Mouse (Mus musculus) midbrain, embryonic 11.5 days (tissue): ENCODE measurements at regions not wholly inside any gene's neighbourhood (a gene's known extent, or its start where the extent isn't known, plus 50 kb on each side); places are given as distances from the start of the nearest gene placed in this dataset.

Experiments
- ATAC-seq: fragments of 200-750 bp; cut with Nextera tagmentation; 2 replicates; pipeline ENCODE4 v1.8.0; 2017; ENCODE audit warnings: moderate TSS enrichment, moderate library complexity; ENCODE audit not compliant: low FRiP score
- DNase-seq: peaks from one replicate; pipeline ENCODE4 v3.0.0; 2015; ENCODE audit warnings: low spot score; ENCODE audit errors: missing footprints
- H3K27ac ChIP-seq: fragments of 300-500 bp; sonication (generic); 2 replicates; pipeline ENCODE4 v1.5.1; 2014; ENCODE audit warnings: low read depth, low read length
- H3K27me3 ChIP-seq: fragments of 300-500 bp; sonication (generic); 2 replicates; pipeline ENCODE4 v1.6.1; 2014; ENCODE audit warnings: mild to moderate bottlenecking, low read length, moderate library complexity, mixed read lengths; ENCODE audit not compliant: control insufficient read depth, insufficient read depth
- H3K36me3 ChIP-seq: fragments of 300-500 bp; sonication (generic); 2 replicates; pipeline ENCODE4 v1.6.1; 2014; ENCODE audit warnings: mild to moderate bottlenecking, low read length, moderate library complexity, mixed read lengths; ENCODE audit not compliant: control insufficient read depth, insufficient read depth
- H3K4me1 ChIP-seq: fragments of 300-500 bp; sonication (generic); 2 replicates; pipeline ENCODE4 v1.6.1; 2014; ENCODE audit warnings: low read length; ENCODE audit not compliant: control insufficient read depth, insufficient read depth
- H3K4me2 ChIP-seq: fragments of 300-500 bp; sonication (generic); 2 replicates; pipeline ENCODE4 v1.6.1; 2014; ENCODE audit warnings: mild to moderate bottlenecking, moderate library complexity
- H3K4me3 ChIP-seq: fragments of 300-500 bp; sonication (generic); 2 replicates; pipeline ENCODE4 v1.5.1; 2014; ENCODE audit warnings: low read depth, low read length
- H3K9ac ChIP-seq: fragments of 300-500 bp; sonication (generic); 2 replicates; pipeline ENCODE4 v1.6.1; 2014; ENCODE audit warnings: low read length
- H3K9me3 ChIP-seq: fragments of 300-500 bp; sonication (generic); 2 replicates; pipeline ENCODE4 v1.6.1; 2016; ENCODE audit warnings: low read length; ENCODE audit not compliant: control insufficient read depth
- whole genome bisulfite sequencing: fragments of 180-500 bp; shearing (Covaris S2); extraction: QIAGEN DNeasy Blood & Tissue Kit; methylation state at CpG from one replicate; pipeline ENCODE4 v1.1.7; 2014; 5-methylcytosine and 5-hydroxymethylcytosine counted together

GRCm38 (mm10) chr17:88142003-88142402 is 76.9 kb upstream of the Fbxo11 start:
- H3K4me1 ChIP-seq = no peaks in the 10 kb centered on the region
- DNase-seq = no peak
- H3K27ac ChIP-seq = no peak overlapping the region
- H3K4me2 ChIP-seq = no peak overlapping the region
- no peaks in the 10 kb centered on the region for H3K36me3 ChIP-seq
- 54% methylated on average over 8 of the region's 8 CpGs for WGBS
- no peak for ATAC-seq
- H3K4me3 ChIP-seq = no peak overlapping the region
- no peaks in the 10 kb centered on the region for H3K9me3 ChIP-seq
- H3K27me3 ChIP-seq = no peaks in the 10 kb centered on the region
- no peak overlapping the region for H3K9ac ChIP-seq

DNA sequence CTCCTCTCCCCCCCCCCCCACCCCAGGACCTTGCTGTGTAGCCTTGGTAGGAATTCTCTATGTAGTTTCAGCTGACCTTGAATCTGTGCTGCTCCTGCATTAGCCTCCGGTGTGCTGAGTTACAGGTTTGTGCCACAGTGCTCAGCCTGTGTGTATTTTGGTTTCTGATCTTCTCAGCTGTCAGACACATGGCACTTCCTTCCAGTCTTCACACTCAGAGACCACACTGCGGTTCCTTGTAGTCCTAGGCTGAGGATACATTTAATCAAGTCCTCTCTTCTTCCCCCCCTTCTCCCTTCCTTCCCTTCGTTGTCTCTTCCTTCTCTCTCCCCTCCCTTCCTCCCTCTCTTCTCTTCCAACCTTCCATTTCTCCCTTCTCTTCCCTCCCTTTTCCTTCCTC is 77.7 kb upstream of the Fbxo11 start:
- no peak for ATAC-seq
- DNase-seq = no peak
- Histone ChIP-seq H3K4me3 (no peak overlapping the region), H3K4me1 (no peaks in the 10 kb centered on the region), H3K9me3 (no peaks in the 10 kb centered on the region), H3K9ac (no peak overlapping the region), H3K4me2 (no peak overlapping the region), H3K27ac (no peak overlapping the region), H3K36me3 (no peaks in the 10 kb centered on the region), H3K27me3 (no peaks in the 10 kb centered on the region)
- 77% methylated on average over 3 of the region's 3 CpGs for WGBS

GRCm38 (mm10) chr17:88143378-88143943 is 78.4 kb upstream of the Fbxo11 start:
- H3K27me3 ChIP-seq = no peaks in the 10 kb centered on the region
- H3K4me3 ChIP-seq = no peak overlapping the region
- no peak overlapping the region for H3K4me2 ChIP-seq
- WGBS = 73% methylated on average over 3 of the region's 3 CpGs
- no peaks in the 10 kb centered on the region for H3K36me3 ChIP-seq
- H3K4me1 ChIP-seq = no peaks in the 10 kb centered on the region
- no peak overlapping the region for H3K27ac ChIP-seq
- no peak overlapping the region for H3K9ac ChIP-seq
- no peak for DNase-seq
- ATAC-seq = no peak
- H3K9me3 ChIP-seq = no peaks in the 10 kb centered on the region

DNA sequence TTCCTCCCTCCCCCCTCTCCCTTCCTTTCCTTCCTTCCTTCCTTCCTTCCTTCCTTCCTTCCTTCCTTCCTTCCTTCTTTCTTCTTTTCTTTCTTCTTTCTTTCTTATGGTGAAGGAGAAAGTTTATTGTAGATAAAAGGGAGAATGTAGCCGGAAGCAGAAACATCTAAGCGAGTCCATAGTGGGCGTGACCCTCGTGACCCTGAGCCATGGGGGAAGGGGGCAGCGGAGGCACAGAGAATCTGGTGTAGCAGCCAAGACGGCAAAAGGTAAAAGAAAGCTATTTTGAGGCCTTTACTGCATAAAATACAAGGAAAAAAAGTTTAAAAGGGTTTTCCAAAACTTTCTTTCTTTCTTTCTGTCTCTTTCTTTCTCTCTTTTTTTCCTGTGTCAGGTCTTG is 93.5 kb upstream of the Fbxo11 start:
- Histone ChIP-seq H3K27me3 (no peaks in the 10 kb centered on the region), H3K4me1 (peaks cover 6% of the 10 kb centered on the region), H3K9ac (no peak overlapping the region), H3K9me3 (no peaks in the 10 kb centered on the region), H3K4me3 (no peak overlapping the region), H3K36me3 (no peaks in the 10 kb centered on the region), H3K4me2 (no peak overlapping the region), H3K27ac (no peak overlapping the region)
- ATAC-seq (no peak), DNase-seq (no peak)
- 15% methylated on average over 6 of the region's 6 CpGs for WGBS

DNA sequence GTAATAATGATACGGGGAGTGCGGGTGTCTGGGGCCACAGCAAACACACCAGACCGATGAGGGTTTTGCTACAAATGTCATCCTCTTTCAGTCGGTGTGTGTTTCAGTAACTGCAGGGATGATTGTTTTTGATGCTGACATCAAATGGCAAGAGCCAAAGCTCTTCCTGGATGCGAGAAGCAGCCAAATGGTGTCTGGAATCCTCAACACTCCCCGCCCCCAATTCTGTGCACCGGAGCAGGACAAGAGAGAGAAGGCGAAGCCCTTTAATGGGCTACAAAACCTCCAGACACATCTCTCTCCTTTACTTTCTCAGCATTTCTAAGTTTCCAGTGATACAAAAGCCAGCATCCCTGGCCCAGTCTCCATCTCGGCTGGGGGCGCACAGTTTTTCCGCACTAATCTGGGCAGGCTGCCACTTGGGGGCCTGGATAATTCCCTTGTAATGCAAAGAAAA is 94.1 kb upstream of the Fbxo11 start:
- 3% methylated on average over 11 of the region's 11 CpGs for WGBS

DNA sequence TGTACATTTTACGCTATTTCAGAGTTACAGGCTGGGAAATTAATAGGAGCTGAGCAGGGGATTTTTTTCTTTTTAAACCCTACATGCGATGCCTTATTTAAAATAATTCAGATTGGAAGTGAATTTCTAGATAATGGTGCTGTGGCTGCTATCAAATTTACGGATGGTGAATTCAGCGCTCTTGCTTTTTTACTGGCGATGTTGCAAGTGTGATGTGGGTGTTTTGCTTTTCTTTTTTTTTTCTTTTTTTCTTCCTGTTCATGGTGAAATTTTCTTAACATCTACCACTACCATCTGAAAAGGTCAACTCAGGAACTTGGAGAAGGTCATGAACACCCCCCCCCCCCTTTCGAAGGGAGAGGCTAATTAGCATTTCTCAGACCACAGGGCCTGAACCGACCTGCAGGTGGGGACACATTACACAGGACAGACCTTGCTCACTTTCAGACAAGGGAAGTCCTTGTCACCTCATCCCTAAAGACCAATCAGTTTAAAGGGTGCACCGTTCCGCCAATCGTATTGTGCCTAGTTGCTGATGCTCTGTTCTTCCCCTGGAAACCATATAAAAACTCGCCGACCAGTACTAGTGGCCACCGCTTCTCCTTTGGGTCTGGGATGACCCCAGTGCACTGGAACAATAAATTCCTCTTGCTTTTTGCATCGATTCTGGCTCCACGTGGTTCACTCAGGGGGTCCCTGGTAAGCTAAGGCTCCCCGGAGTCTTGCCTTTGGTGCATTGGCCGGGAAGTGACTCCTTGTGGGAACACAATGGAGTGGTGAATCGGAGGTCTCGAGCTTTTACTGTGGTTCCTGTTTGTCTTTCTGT is 95.0 kb upstream of the Fbxo11 start:
- H3K9me3 ChIP-seq = no peaks in the 10 kb centered on the region
- H3K4me3 ChIP-seq = no peak overlapping the region
- H3K27me3 ChIP-seq = no peaks in the 10 kb centered on the region
- ATAC-seq (0 out of 2 replicates have a peak, but pooled peaks have one; percentile 9), DNase-seq (no peak)
- 37% methylated on average over 19 of the region's 19 CpGs for WGBS
- peaks cover 6% of the 10 kb centered on the region for H3K4me1 ChIP-seq
- H3K9ac ChIP-seq = no peak overlapping the region; the same call in 1 of the 2 replicates
- H3K27ac ChIP-seq = no peak overlapping the region
- no peaks in the 10 kb centered on the region for H3K36me3 ChIP-seq
- H3K4me2 ChIP-seq = peak overlapping the region; percentile 37

More for the DNA sequence above, 94.1 kb upstream of the Fbxo11 start:
- peak overlapping the region; percentile 37 for H3K4me2 ChIP-seq
- peaks cover 6% of the 10 kb centered on the region for H3K4me1 ChIP-seq
- ATAC-seq (no peak), DNase-seq (peak; percentile 89)
- H3K27me3 ChIP-seq = no peaks in the 10 kb centered on the region
- H3K27ac ChIP-seq = no peak overlapping the region
- no peaks in the 10 kb centered on the region for H3K36me3 ChIP-seq
- H3K4me3 ChIP-seq = no peak overlapping the region
- H3K9ac ChIP-seq = peak overlapping the region; percentile 12; the same call in 1 of the 2 replicates
- no peaks in the 10 kb centered on the region for H3K9me3 ChIP-seq

GRCm38 (mm10) chr17:88160677-88161001 is 95.5 kb upstream of the Fbxo11 start:
- H3K4me2 ChIP-seq = no peak overlapping the region
- H3K27me3 ChIP-seq = no peaks in the 10 kb centered on the region
- H3K9me3 ChIP-seq = no peaks in the 10 kb centered on the region
- no peak overlapping the region for H3K27ac ChIP-seq
- H3K4me1 ChIP-seq = peaks cover 6% of the 10 kb centered on the region
- no peak overlapping the region for H3K9ac ChIP-seq
- 73% methylated on average over 14 of the region's 14 CpGs for WGBS
- H3K36me3 ChIP-seq = no peaks in the 10 kb centered on the region
- DNase-seq = no peak
- no peak overlapping the region for H3K4me3 ChIP-seq
- ATAC-seq = no peak

GRCm38 (mm10) chr17:88161766-88162165 is 96.7 kb upstream of the Fbxo11 start:
- no peak overlapping the region for H3K27ac ChIP-seq
- H3K4me3 ChIP-seq = no peak overlapping the region
- no peak overlapping the region for H3K9ac ChIP-seq

GRCm38 (mm10) chr17:88164805-88165204 is 99.7 kb upstream of the Fbxo11 start:
- Histone ChIP-seq H3K4me3 (no peak overlapping the region), H3K27me3 (no peaks in the 10 kb centered on the region), H3K9ac (no peak overlapping the region), H3K27ac (no peak overlapping the region), H3K4me1 (no peaks in the 10 kb centered on the region), H3K9me3 (no peaks in the 10 kb centered on the region), H3K4me2 (no peak overlapping the region), H3K36me3 (no peaks in the 10 kb centered on the region)
- 88% methylated on average over 4 of the region's 4 CpGs for WGBS
- DNase-seq (no peak), ATAC-seq (no peak)

More at GRCm38 (mm10) chr17:88161766-88162165, 96.7 kb upstream of the Fbxo11 start:
- Histone ChIP-seq H3K36me3 (no peaks in the 10 kb centered on the region), H3K4me2 (no peak overlapping the region), H3K9me3 (no peaks in the 10 kb centered on the region), H3K27me3 (no peaks in the 10 kb centered on the region), H3K4me1 (peaks cover 6% of the 10 kb centered on the region)
- WGBS = 93% methylated on average over 8 of the region's 8 CpGs
- ATAC-seq = no peak
- DNase-seq = no peak
